ENCODE assay signal across 8 mouse cellular contexts in the genomic region with DNA sequence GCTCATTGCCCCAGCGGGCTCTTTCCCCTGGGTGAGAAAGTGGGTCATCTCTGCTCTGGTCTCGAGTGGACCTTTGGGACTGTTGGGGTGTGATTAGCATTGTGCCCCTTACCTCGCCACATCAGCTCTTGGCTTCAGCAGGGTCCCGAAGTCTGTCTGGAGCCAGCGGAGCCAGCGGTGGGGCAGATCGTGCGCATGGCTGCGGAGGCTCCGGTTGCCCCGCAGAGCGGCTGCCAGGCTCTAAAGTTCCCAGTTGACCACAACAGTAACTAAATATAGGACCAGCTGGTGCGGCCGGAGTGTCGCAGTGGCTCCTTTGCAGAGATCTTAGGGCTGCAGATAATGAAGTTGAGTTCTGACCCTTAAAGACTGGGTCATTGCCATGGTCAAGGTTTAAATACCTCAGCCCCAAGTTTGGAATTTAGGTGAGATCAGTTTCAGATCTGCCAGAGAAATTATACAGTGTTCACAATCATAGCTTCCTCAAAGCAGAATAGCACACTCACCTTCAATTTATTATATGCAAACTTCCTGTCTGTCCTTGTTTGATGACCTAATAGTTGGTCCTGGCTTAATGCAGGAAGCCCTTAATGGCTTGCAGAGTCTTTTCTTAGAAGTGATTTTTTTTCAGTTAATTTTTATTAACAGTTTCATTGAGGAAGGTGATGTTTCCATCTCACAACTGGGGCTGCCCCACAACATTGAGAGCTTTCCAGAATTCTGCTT. TPM values are rescaled to one million over a fixed set of nuclear protein-coding genes. Genes with fewer than 3 reads are reported as not detected.
DNase-seq lines count a peak whose midpoint lies in the region; ATAC-seq and TF ChIP-seq lines count a peak whose summit lies in the region.

No protein-coding gene starts in this region.

- ATAC-seq in heart, postnatal 0 days (ENCODE audit: insufficient read depth, low read depth): no peak
- no peak for ATAC-seq in liver, embryonic 16.5 days (ENCODE audit: low read depth)

- H3K4me2 ChIP-seq in heart, postnatal 0 days (ENCODE audit: low read depth, low read length): peak overlapping the region; percentile 72
- peak overlapping the region; percentile 97 for H3K4me2 ChIP-seq in liver, embryonic 16.5 days (ENCODE audit: low read depth, low read length)

- no peaks in the 10 kb centered on the region for H3K9me3 ChIP-seq in heart, postnatal 0 days (replicated peaks; ENCODE audit: control insufficient read depth, low read length)
- H3K9me3 ChIP-seq in liver, embryonic 16.5 days (replicated peaks; ENCODE audit: control insufficient read depth, low read length): no peaks in the 10 kb centered on the region

- DNase-seq in lung, adult 2 months: no peak
- no peak for DNase-seq in lung, postnatal 36 days
- no peak for DNase-seq in heart, postnatal 0 days (ENCODE audit: low spot score)
- no peak for DNase-seq in layer of hippocampus, postnatal 10 days (ENCODE audit: low spot score in 2 of 2)
- no peak for DNase-seq in cerebellum, postnatal 10 days
- DNase-seq in cerebellum, adult 18-20 months: no peak

- TF ChIP-seq EP300 in heart, postnatal 0 days (IDR thresholded peaks at IDR 0.05; ENCODE audit: low read depth): no peak

- no peaks in the 10 kb centered on the region for H3K27me3 ChIP-seq in heart, postnatal 0 days (ENCODE audit: control insufficient read depth, insufficient read depth, low read length)
- no peaks in the 10 kb centered on the region for H3K27me3 ChIP-seq in liver, embryonic 16.5 days (ENCODE audit: control insufficient read depth, insufficient read depth, low read depth, low read length)

- no peak for TF ChIP-seq POLR2A in lung, adult 2 months (IDR thresholded peaks at IDR 0.05; ENCODE audit: borderline replicate concordance, extremely low read depth, low read depth, low read length)
- no peak for TF ChIP-seq POLR2A in embryonic fibroblast, embryonic 13.5 days (IDR thresholded peaks at IDR 0.05; ENCODE audit: low read depth, low read length)

- H3K36me3 ChIP-seq in heart, postnatal 0 days (replicated peaks; ENCODE audit: control insufficient read depth, insufficient read depth, low read length): no peaks in the 10 kb centered on the region
- H3K36me3 ChIP-seq in liver, embryonic 16.5 days (ENCODE audit: control insufficient read depth, insufficient read depth): no peaks in the 10 kb centered on the region

- no peak for TF ChIP-seq CTCF in lung, adult 2 months (IDR thresholded peaks at IDR 0.05; ENCODE audit: insufficient read depth, low read length)
- TF ChIP-seq CTCF in embryonic fibroblast, embryonic 13.5 days (IDR thresholded peaks at IDR 0.05; ENCODE audit: borderline replicate concordance, insufficient read depth, low read length): no peak
- TF ChIP-seq CTCF in heart, postnatal 0 days (IDR thresholded peaks at IDR 0.05; ENCODE audit: low read depth): no peak

- H3K4me1 ChIP-seq in lung, adult 2 months (ENCODE audit: control insufficient read depth, insufficient read depth, low read length): 0 out of 2 replicates have a peak, but pooled peaks cover 5% of the 10 kb centered on the region
- no peaks in the 10 kb centered on the region for H3K4me1 ChIP-seq in embryonic fibroblast, embryonic 13.5 days (ENCODE audit: control insufficient read depth, insufficient read depth, low read length)
- H3K4me1 ChIP-seq in heart, postnatal 0 days (ENCODE audit: control insufficient read depth, insufficient read depth): peaks cover 8% of the 10 kb centered on the region; the same call in 1 of the 2 replicates
- peaks cover 18% of the 10 kb centered on the region for H3K4me1 ChIP-seq in liver, embryonic 16.5 days (ENCODE audit: control insufficient read depth, low read depth, low read length)

- no peak overlapping the region for H3K27ac ChIP-seq in embryonic fibroblast, embryonic 13.5 days (ENCODE audit: insufficient read depth, low read length)
- peak overlapping the region; percentile 84 for H3K27ac ChIP-seq in heart, postnatal 0 days (ENCODE audit: low read depth)
- H3K27ac ChIP-seq in liver, embryonic 16.5 days (ENCODE audit: low read length): peak overlapping the region; percentile 92

- H3K9ac ChIP-seq in heart, postnatal 0 days (replicated peaks; ENCODE audit: low read depth, low read length): peak overlapping the region; percentile 54
- H3K9ac ChIP-seq in liver, embryonic 16.5 days (ENCODE audit: low read depth, low read length): peak overlapping the region; percentile 78

- WGBS in lung, adult 2 months: 7% methylated on average over 15 of the region's 15 CpGs
- 4% methylated on average over 15 of the region's 15 CpGs for WGBS in heart, postnatal 0 days
- WGBS in liver, embryonic 16.5 days (ENCODE audit: insufficient replicate concordance): 6% methylated on average over 15 of the region's 15 CpGs

- peak overlapping the region; percentile 76 for H3K4me3 ChIP-seq in lung, adult 2 months (replicated peaks; ENCODE audit: extremely low read depth, low read depth, low read length)
- H3K4me3 ChIP-seq in embryonic fibroblast, embryonic 13.5 days (ENCODE audit: insufficient read depth, low read length): peak overlapping the region; percentile 55
- H3K4me3 ChIP-seq in heart, postnatal 0 days (ENCODE audit: low read depth, low read length): peak overlapping the region; percentile 70
- H3K4me3 ChIP-seq in liver, embryonic 16.5 days (ENCODE audit: low read depth, low read length): peak overlapping the region; percentile 82

RNA-seq across cellular contexts. Expression of a gene that starts 1.0 kb away (rescaled TPM):
- polyA plus RNA-seq in lung, adult 2 months (2012; rRNA removed): 11.3 and 21.1 TPM in 2 replicates
- 10.0 and 11.8 TPM in 2 replicates for polyA plus RNA-seq in embryonic fibroblast, embryonic 13.5 days (2011; ENCODE audit: insufficient read length, low read depth, missing spikeins)
- 13.9 and 15.2 TPM in 2 replicates for total RNA-seq in heart, postnatal 0 days (2014; rRNA removed; ENCODE audit: low replicate concordance)
- 12.9 and 13.9 TPM in 2 replicates for polyA plus RNA-seq in heart, postnatal 0 days (2015; fragmentation: Nextera tagmentation; extraction: Ambion mirVana)
- 5.1 and 5.5 TPM in 2 replicates for polyA plus RNA-seq in liver, embryonic 16.5 days (2015; fragmentation: Nextera tagmentation; extraction: Ambion mirVana)
- total RNA-seq in layer of hippocampus, postnatal 10 days (2021): 10 to 100 TPM; 16.2 to 16.7 TPM

RNA-seq across cellular contexts. Expression of a gene that starts 24.1 kb away (rescaled TPM):
- polyA plus RNA-seq in lung, adult 2 months (2012; rRNA removed): 101 and 132 TPM in 2 replicates
- polyA plus RNA-seq in embryonic fibroblast, embryonic 13.5 days (2011; ENCODE audit: insufficient read length, low read depth, missing spikeins): 56.4 and 68.9 TPM in 2 replicates
- total RNA-seq in heart, postnatal 0 days (2014; rRNA removed; ENCODE audit: low replicate concordance): 14.7 and 24.4 TPM in 2 replicates
- polyA plus RNA-seq in heart, postnatal 0 days (2015; fragmentation: Nextera tagmentation; extraction: Ambion mirVana): 38.7 and 40.0 TPM in 2 replicates
- 36.4 and 39.4 TPM in 2 replicates for polyA plus RNA-seq in liver, embryonic 16.5 days (2015; fragmentation: Nextera tagmentation; extraction: Ambion mirVana)
- 10 to 100 TPM; 46.3 to 49.2 TPM for total RNA-seq in layer of hippocampus, postnatal 10 days (2021)

RNA-seq across cellular contexts. Expression of a gene that starts 58.8 kb away (rescaled TPM):
- 0.15 and 0.24 TPM in 2 replicates for polyA plus RNA-seq in lung, adult 2 months (2012; rRNA removed)
- polyA plus RNA-seq in embryonic fibroblast, embryonic 13.5 days (2011; ENCODE audit: insufficient read length, low read depth, missing spikeins): not detected in 2 replicates
- 0.12 TPM in 1 of 2 replicates, not detected in the other for total RNA-seq in heart, postnatal 0 days (2014; rRNA removed; ENCODE audit: low replicate concordance)
- 0.23 and 0.45 TPM in 2 replicates for polyA plus RNA-seq in heart, postnatal 0 days (2015; fragmentation: Nextera tagmentation; extraction: Ambion mirVana)
- polyA plus RNA-seq in liver, embryonic 16.5 days (2015; fragmentation: Nextera tagmentation; extraction: Ambion mirVana): 0.46 and 0.88 TPM in 2 replicates
- not detected for total RNA-seq in layer of hippocampus, postnatal 10 days (2021)
